In the genomic region with DNA sequence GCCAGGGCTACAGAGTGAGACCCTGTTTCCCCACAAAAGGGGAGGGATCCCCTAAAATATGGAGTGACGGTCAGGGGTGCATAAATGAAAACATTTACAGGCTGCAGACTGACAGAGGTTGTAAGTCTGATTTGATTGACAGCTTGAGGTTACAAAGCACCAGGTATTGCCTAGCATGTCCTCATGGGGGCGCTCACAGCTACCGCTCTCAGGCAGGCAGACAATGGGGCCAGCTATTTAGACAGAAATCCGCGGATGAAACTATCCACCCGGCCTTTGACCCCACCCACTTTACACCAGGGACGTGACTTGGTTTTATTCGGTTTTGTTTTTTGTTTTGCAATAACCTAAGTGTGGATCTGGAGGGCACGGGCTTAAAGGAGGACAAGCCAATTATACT, we compare ENCODE assay signal across 10 mouse cellular contexts. TPM values are rescaled to one million over a fixed set of nuclear protein-coding genes. Genes with fewer than 3 reads are reported as not detected.
A peak's percentile ranks its signal among the peaks of the same experiment; 100 is the strongest.
DNase-seq lines count a peak whose midpoint lies in the region; ATAC-seq lines count a peak whose summit lies in the region.
"Had no signal": no experiment of that assay in that cellular context is flagged by ENCODE, and none has a peak within 500 bp of the region (broad histone marks: within the 10 kb centered on the region; RNA-seq: fewer than 3 reads in every experiment).

No protein-coding gene starts in this region.

- peak overlapping the region; percentile 53 for H3K27ac ChIP-seq in midbrain, embryonic 10.5 days (replicated peaks)
- H3K27ac ChIP-seq in midbrain, embryonic 16.5 days (ENCODE audit: low read length) = no peak overlapping the region

- H3K9ac ChIP-seq in midbrain, embryonic 16.5 days (ENCODE audit: low read depth, low read length) = no peak overlapping the region; the same call in 1 of the 2 replicates

- no peaks in the 10 kb centered on the region; the same call in 1 of the 2 replicates for H3K27me3 ChIP-seq in midbrain, embryonic 10.5 days (ENCODE audit: low read depth, poor library complexity, severe bottlenecking)
- H3K27me3 ChIP-seq in midbrain, embryonic 16.5 days (ENCODE audit: control insufficient read depth, insufficient read depth, low read depth, low read length) = no peaks in the 10 kb centered on the region

- no peaks in the 10 kb centered on the region for H3K36me3 ChIP-seq in midbrain, embryonic 10.5 days
- no peaks in the 10 kb centered on the region for H3K36me3 ChIP-seq in midbrain, embryonic 16.5 days (ENCODE audit: control insufficient read depth, insufficient read depth, low read length)

- peak; percentile 42 to 76 for DNase-seq in adrenal gland, adult (ENCODE audit: inconsistent age in 2 of 2, low spot score in 1 of 2)
- no peak for DNase-seq in adrenal gland, adult 8-10 months
- DNase-seq in midbrain, embryonic 10.5 days (ENCODE audit: low spot score) = peak; percentile 74
- peak; percentile 35 for DNase-seq in c-Kit-positive CD71-positive TER-119-negative erythroid progenitor cells, embryonic 14.5 days (ENCODE audit: low read depth)
- peak; percentile 51 for DNase-seq in forelimb bud, embryonic 11.5 days (ENCODE audit: low read depth, low spot score)
- peak; percentile 72 for DNase-seq in lung, postnatal 10 days
- DNase-seq in skeletal muscle tissue, adult 2 months (ENCODE audit: low read depth, low spot score) = peak; percentile 39

- H3K4me3 ChIP-seq in midbrain, embryonic 10.5 days = no peak overlapping the region; the same call in 1 of the 2 replicates
- H3K4me3 ChIP-seq in midbrain, embryonic 16.5 days (ENCODE audit: low read depth, low read length) = no peak overlapping the region

- no peaks in the 10 kb centered on the region for H3K9me3 ChIP-seq in midbrain, embryonic 10.5 days (replicated peaks)
- no peaks in the 10 kb centered on the region for H3K9me3 ChIP-seq in midbrain, embryonic 16.5 days (replicated peaks; ENCODE audit: control insufficient read depth, low read length, poor library complexity, severe bottlenecking)

- no peak overlapping the region for H3K4me2 ChIP-seq in midbrain, embryonic 16.5 days (ENCODE audit: low read length)

- ATAC-seq in midbrain, embryonic 16.5 days = no peak

- WGBS in midbrain, embryonic 10.5 days = 11% methylated on average over 9 of the region's 9 CpGs
- WGBS in midbrain, embryonic 16.5 days = 9% methylated on average over 9 of the region's 9 CpGs

- H3K4me1 ChIP-seq in midbrain, embryonic 10.5 days = peaks cover 43% of the 10 kb centered on the region
- peaks cover 8% of the 10 kb centered on the region; the same call in 1 of the 2 replicates for H3K4me1 ChIP-seq in midbrain, embryonic 16.5 days (ENCODE audit: control insufficient read depth, insufficient read depth, low read length)

RNA-seq across cellular contexts. Expression of a gene that starts 24.1 kb away (rescaled TPM):
- total RNA-seq in adrenal gland, adult 8-10 months (2022) = 10 to 100 TPM in 2 of 4 experiments, 1 to 10 TPM in 2; 5.8 to 19.1 (median 10.4) TPM
- polyA plus RNA-seq in midbrain, embryonic 10.5 days (2016; fragmentation: Nextera tagmentation; extraction: Ambion mirVana) = 7.0 and 9.6 TPM in 2 replicates
- polyA plus RNA-seq in midbrain, embryonic 16.5 days (2015; fragmentation: Nextera tagmentation; extraction: Ambion mirVana) = 11.1 and 12.4 TPM in 2 replicates

RNA-seq across cellular contexts. Expression of a gene that starts 25.6 kb away (rescaled TPM):
- total RNA-seq in adrenal gland, adult 8-10 months (2022) = under 1 TPM; 0.09 to 0.31 (median 0.26) TPM
- 0.12 and 0.29 TPM in 2 replicates for polyA plus RNA-seq in midbrain, embryonic 10.5 days (2016; fragmentation: Nextera tagmentation; extraction: Ambion mirVana)
- 0.39 and 0.40 TPM in 2 replicates for polyA plus RNA-seq in midbrain, embryonic 16.5 days (2015; fragmentation: Nextera tagmentation; extraction: Ambion mirVana)

RNA-seq across cellular contexts. Expression of a gene that starts 32.1 kb away (rescaled TPM):
- total RNA-seq in adrenal gland, adult 8-10 months (2022) = under 1 TPM in 1 of 4 experiments, not detected in 3; 0.26 TPM
- not detected in 2 replicates for polyA plus RNA-seq in midbrain, embryonic 10.5 days (2016; fragmentation: Nextera tagmentation; extraction: Ambion mirVana)
- polyA plus RNA-seq in midbrain, embryonic 16.5 days (2015; fragmentation: Nextera tagmentation; extraction: Ambion mirVana) = not detected in 2 replicates
- total RNA-seq: heart, postnatal 36 days had no signal
- polyA plus RNA-seq: neural tube, embryonic 14.5 days had no signal

RNA-seq across cellular contexts. Expression of a gene that starts 57.4 kb away (rescaled TPM):
- total RNA-seq in adrenal gland, adult 8-10 months (2022) = 1 to 10 TPM; 2.8 to 7.2 (median 4.7) TPM
- polyA plus RNA-seq in midbrain, embryonic 10.5 days (2016; fragmentation: Nextera tagmentation; extraction: Ambion mirVana) = 6.4 and 7.4 TPM in 2 replicates
- 28.5 and 29.2 TPM in 2 replicates for polyA plus RNA-seq in midbrain, embryonic 16.5 days (2015; fragmentation: Nextera tagmentation; extraction: Ambion mirVana)
- total RNA-seq: heart, postnatal 36 days had no signal
